Mouse (Mus musculus) brain, embryonic 14.5 days (tissue): ENCODE measurements around the gene BC034090. TPM values are rescaled to one million over a fixed set of nuclear protein-coding genes. Genes with fewer than 3 reads are reported as not detected.

Source experiments
- DNase-seq: peaks from one replicate; pipeline ENCODE4 v3.0.0-alpha.2; 2011; ENCODE audit warnings: low read depth
- CTCF ChIP-seq: fragments of 200-500 bp; IDR thresholded peaks from 2 replicates; pipeline ENCODE4 v1.5.1; 2012; ENCODE audit warnings: inconsistent platforms, mild to moderate bottlenecking, moderate library complexity, borderline replicate concordance; ENCODE audit not compliant: insufficient read depth, insufficient read length; ENCODE audit errors: extremely low read depth
- POLR2A ChIP-seq: fragments of 200-500 bp; IDR thresholded peaks from 2 replicates; pipeline ENCODE4 v1.6.1; 2012; ENCODE audit warnings: mild to moderate bottlenecking, inconsistent platforms, borderline replicate concordance; ENCODE audit not compliant: poor library complexity, insufficient read depth, insufficient read length, severe bottlenecking; ENCODE audit errors: extremely low read depth
- polyA plus RNA-seq: library from polyadenylated mRNA; depleted of rRNA; stranded (reverse); fragments of >200 nt; gene quantifications from 2 replicates; pipeline ENCODE4 v1.2.3, GENCODE M21; 2012; rRNA removed

Gene BC034090
- polyA plus RNA-seq: 10.4 and 13.3 TPM in 2 replicates

- peak; percentile 55 for DNase-seq
- TF ChIP-seq POLR2A: 0 out of 2 replicates have a peak, but pooled peaks have one; percentile 32
- TF ChIP-seq CTCF: no peak
Observed at GRCm38 (mm10) chr1:155243797-155244770, at the start of gene BC034090. TSS of gene BC034090 (minus strand) at chr1:155244444.

- DNase-seq: peak; percentile 92
- TF ChIP-seq POLR2A (no peak), CTCF (peak; percentile 48; the same call in 1 of the 2 replicates)
Observed at GRCm38 (mm10) chr1:155293446-155293845, 49.2 kb upstream of the BC034090 start.

- no peak for DNase-seq
- TF ChIP-seq CTCF (no peak), POLR2A (no peak)
Observed at GRCm38 (mm10) chr1:155289411-155289810, 45.2 kb upstream of the BC034090 start.

GRCm38 (mm10) chr1:155288033-155288432 lies 43.8 kb upstream of the BC034090 start:
- no peak for DNase-seq
- TF ChIP-seq CTCF (no peak), POLR2A (no peak)

GRCm38 (mm10) chr1:155283808-155284207 lies 39.6 kb upstream of the BC034090 start:
- no peak for TF ChIP-seq CTCF
- TF ChIP-seq POLR2A: no peak
- DNase-seq: no peak

- peak; percentile 94 for TF ChIP-seq CTCF
- no peak for TF ChIP-seq POLR2A
- peak; percentile 92 for DNase-seq
Observed at GRCm38 (mm10) chr1:155281003-155281793, 37.0 kb upstream of the BC034090 start.

- TF ChIP-seq CTCF (no peak), POLR2A (no peak)
- no peak for DNase-seq
Observed at GRCm38 (mm10) chr1:155280306-155280705, 36.1 kb upstream of the BC034090 start.

- TF ChIP-seq POLR2A (no peak), CTCF (no peak)
- no peak for DNase-seq
Observed at GRCm38 (mm10) chr1:155276381-155277033, 32.3 kb upstream of the BC034090 start.

GRCm38 (mm10) chr1:155275793-155276192 lies 31.5 kb upstream of the BC034090 start:
- TF ChIP-seq POLR2A: no peak
- TF ChIP-seq CTCF: no peak
- no peak for DNase-seq

GRCm38 (mm10) chr1:155274976-155275375 lies 30.7 kb upstream of the BC034090 start:
- no peak for DNase-seq
- TF ChIP-seq CTCF (no peak), POLR2A (no peak)
